Mouse (Mus musculus) forebrain, embryonic 14.5 days (tissue): ENCODE results near the gene Frmd7. TPM values are rescaled to one million over a fixed set of nuclear protein-coding genes. Genes with fewer than 3 reads are reported as not detected.
A peak's percentile ranks its signal among the peaks of the same experiment; 100 is the strongest.

Experiments
- ATAC-seq: fragments of 200-750 bp; cut with Nextera tagmentation; 2 replicates; pipeline ENCODE4 v1.8.0; 2017; ENCODE audit warnings: mild to moderate bottlenecking, moderate library complexity
- DNase-seq: peaks from one replicate; pipeline ENCODE4 v3.0.0-alpha.2; 2015; ENCODE audit warnings: low spot score
- H3K27ac ChIP-seq: fragments of 300-500 bp; sonication (generic); 2 replicates; pipeline ENCODE4 v1.5.1; 2014; ENCODE audit warnings: low read depth, mild to moderate bottlenecking, control low read depth, low read length, moderate library complexity
- H3K27me3 ChIP-seq: fragments of 300-500 bp; sonication (generic); replicated peaks from 2 replicates; pipeline ENCODE4 v1.6.1; 2014; ENCODE audit warnings: low read length, control low read depth, mixed read lengths; ENCODE audit not compliant: control insufficient read depth, insufficient read depth
- H3K36me3 ChIP-seq: fragments of 300-500 bp; sonication (generic); 2 replicates; pipeline ENCODE4 v1.6.1; 2014; ENCODE audit warnings: low read length, control low read depth; ENCODE audit not compliant: control insufficient read depth, insufficient read depth
- H3K4me1 ChIP-seq: fragments of 300-500 bp; sonication (generic); 2 replicates; pipeline ENCODE4 v1.6.1; 2014; ENCODE audit warnings: antibody characterized with exemption, low read length, control low read depth; ENCODE audit not compliant: control insufficient read depth, insufficient read depth
- H3K4me2 ChIP-seq: fragments of 300-500 bp; sonication (generic); 2 replicates; pipeline ENCODE4 v1.6.1; 2014; ENCODE audit warnings: mild to moderate bottlenecking, control low read depth, low read length
- H3K4me3 ChIP-seq: fragments of 300-500 bp; sonication (generic); 2 replicates; pipeline ENCODE4 v1.5.1; 2014; ENCODE audit warnings: low read depth, low read length, control low read depth
- H3K9ac ChIP-seq: fragments of 300-500 bp; sonication (generic); 2 replicates; pipeline ENCODE4 v1.6.1; 2014; ENCODE audit warnings: mild to moderate bottlenecking, low read length, control low read depth, moderate library complexity
- H3K9me3 ChIP-seq: fragments of 300-500 bp; sonication (generic); replicated peaks from 2 replicates; pipeline ENCODE4 v1.6.1; 2016; ENCODE audit warnings: low read length, control low read depth, mixed read lengths; ENCODE audit not compliant: control insufficient read depth
- WGBS: fragments of 180-500 bp; shearing (Covaris S2); extraction: QIAGEN DNeasy Blood & Tissue Kit; methylation state at CpG from one replicate; pipeline ENCODE4 v1.1.7; 2014; 5-methylcytosine and 5-hydroxymethylcytosine counted together
- polyA plus RNA-seq: library from polyadenylated mRNA; unstranded; fragments of >200 nt; fragmentation: Nextera tagmentation; extraction: Ambion mirVana; gene quantifications from 2 replicates; pipeline ENCODE4 v1.2.1, GENCODE M21; 2014

The Frmd7 gene
- polyA plus RNA-seq, 1 experiment from 2014 or later = 0.10 TPM

DNA sequence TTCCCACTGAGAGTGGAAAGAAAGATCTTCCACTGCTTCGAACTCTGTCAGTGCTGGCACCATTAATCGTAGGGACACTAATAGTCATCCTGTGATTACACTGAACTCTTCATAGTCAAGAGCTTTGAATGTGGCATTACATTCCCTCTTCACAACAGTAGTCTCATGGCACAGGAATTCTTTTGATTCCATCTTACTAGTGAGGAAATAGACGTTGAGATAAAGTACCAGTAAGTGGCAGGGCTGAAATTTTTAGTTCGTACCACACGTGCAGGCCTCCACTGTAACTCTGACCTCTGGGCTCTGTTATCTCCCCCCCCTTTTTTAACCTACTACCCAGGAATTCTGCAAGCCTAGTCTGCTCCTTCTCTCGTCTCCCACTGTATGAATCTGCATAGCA, 20.4 kb upstream of the Frmd7 start:
- Histone ChIP-seq H3K4me2 (no peak overlapping the region), H3K27me3 (no peaks in the 10 kb centered on the region), H3K4me1 (no peaks in the 10 kb centered on the region), H3K4me3 (no peak overlapping the region), H3K9me3 (no peaks in the 10 kb centered on the region), H3K36me3 (no peaks in the 10 kb centered on the region), H3K9ac (no peak overlapping the region), H3K27ac (no peak overlapping the region)
- DNase-seq = no peak
- ATAC-seq = no peak
- 78% methylated on average over 6 of the region's 6 CpGs for WGBS

DNA sequence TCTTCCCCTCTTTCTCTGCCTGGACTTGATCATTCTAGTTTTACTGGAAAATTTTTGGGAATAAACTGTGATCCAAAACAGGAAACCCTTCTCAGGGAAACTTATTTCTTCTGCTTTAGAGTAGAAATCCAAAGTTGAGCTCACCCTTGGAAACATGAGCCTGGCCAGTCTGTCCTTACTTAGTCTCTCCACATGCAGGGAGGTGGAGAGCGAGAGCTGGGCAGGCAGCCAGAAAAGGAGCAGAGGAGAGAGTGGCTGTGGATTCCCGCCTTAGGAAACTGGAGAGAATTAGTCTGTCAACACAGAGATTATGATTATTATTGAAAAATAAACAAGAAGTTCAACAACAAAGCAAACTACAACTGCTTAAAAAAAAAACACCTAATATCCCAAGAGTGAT, 6.1 kb upstream of the Frmd7 start:
- H3K9me3 ChIP-seq = no peaks in the 10 kb centered on the region
- H3K36me3 ChIP-seq = no peaks in the 10 kb centered on the region
- no peak for ATAC-seq
- no peaks in the 10 kb centered on the region for H3K27me3 ChIP-seq
- no peak overlapping the region for H3K27ac ChIP-seq
- H3K4me2 ChIP-seq = no peak overlapping the region
- no peak overlapping the region for H3K9ac ChIP-seq
- no peaks in the 10 kb centered on the region for H3K4me1 ChIP-seq
- no peak overlapping the region for H3K4me3 ChIP-seq
- DNase-seq = peak; percentile 11
- 30% methylated on average over 2 of the region's 2 CpGs for WGBS

DNA sequence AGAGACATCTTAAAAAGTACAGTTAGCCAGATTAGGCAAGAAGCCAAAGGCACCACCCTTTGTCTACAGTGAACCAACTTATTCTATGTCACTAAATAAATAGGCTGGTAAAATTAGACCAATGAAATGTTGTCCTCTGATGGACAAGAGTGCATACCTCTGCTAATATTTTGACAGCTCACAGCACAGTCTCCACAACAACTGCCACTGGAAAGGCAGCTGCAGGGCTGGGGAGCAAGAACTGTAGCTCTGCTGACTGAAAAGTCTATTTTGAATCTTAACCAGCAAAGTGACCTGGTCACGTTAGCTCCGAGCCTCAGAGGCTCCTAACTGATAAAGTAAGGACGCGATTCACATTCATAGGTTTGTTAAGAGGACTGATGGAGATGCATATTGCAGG, 5.6 kb upstream of the Frmd7 start:
- ATAC-seq (no peak), DNase-seq (no peak)
- Histone ChIP-seq H3K9me3 (no peaks in the 10 kb centered on the region), H3K9ac (no peak overlapping the region), H3K27me3 (no peaks in the 10 kb centered on the region), H3K27ac (no peak overlapping the region), H3K4me2 (no peak overlapping the region), H3K4me3 (no peak overlapping the region), H3K4me1 (no peaks in the 10 kb centered on the region), H3K36me3 (no peaks in the 10 kb centered on the region)
- 76% methylated on average over 4 of the region's 4 CpGs for WGBS

DNA sequence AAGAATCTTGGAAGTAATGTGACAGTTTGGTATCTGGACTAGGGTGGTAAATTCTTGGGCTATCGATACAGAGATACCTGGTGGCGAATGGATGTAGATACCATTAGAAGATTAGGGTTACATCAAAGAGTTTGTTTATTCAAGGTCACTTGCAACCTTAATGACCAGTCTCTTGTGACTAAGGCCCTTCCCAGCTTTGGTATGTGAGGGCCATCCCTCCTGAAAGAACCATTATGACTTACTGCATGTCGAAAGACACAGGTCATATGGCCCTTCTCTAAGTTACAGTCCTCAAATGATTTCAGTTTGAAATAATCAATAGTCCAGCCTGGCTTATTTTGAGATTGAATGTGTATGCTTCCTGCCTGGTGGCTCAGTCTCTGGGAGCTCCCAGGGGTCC, 5.4 kb downstream of the Frmd7 start:
- 92% methylated on average over 3 of the region's 3 CpGs for WGBS
- no peaks in the 10 kb centered on the region for H3K9me3 ChIP-seq
- ATAC-seq (no peak), DNase-seq (no peak)
- no peak overlapping the region for H3K4me3 ChIP-seq
- no peak overlapping the region for H3K9ac ChIP-seq
- H3K27ac ChIP-seq = no peak overlapping the region
- no peaks in the 10 kb centered on the region for H3K27me3 ChIP-seq
- no peaks in the 10 kb centered on the region for H3K36me3 ChIP-seq
- H3K4me1 ChIP-seq = no peaks in the 10 kb centered on the region
- no peak overlapping the region for H3K4me2 ChIP-seq

DNA sequence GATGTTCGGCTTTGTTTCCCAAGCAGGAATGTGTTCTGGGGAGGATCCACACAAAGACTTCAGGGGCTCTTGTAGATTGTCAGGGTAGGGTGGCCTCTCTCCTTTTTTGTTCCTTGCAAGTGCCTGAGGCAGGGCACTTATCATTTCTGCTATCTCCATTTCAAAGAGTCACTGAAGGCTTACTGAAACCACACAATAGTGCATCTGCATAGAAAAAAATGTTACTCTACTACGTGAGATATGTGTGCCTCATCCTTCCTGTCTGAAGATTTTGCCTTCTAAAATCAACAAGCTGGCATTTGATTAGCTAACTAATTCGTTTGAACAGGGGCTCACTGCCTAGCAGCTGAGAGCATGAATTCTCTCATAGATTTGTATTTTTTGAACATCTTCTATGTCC, 12.2 kb downstream of the Frmd7 start:
- ATAC-seq (no peak), DNase-seq (no peak)
- Histone ChIP-seq H3K27ac (no peak overlapping the region), H3K9me3 (no peaks in the 10 kb centered on the region), H3K27me3 (no peaks in the 10 kb centered on the region), H3K4me1 (no peaks in the 10 kb centered on the region), H3K9ac (no peak overlapping the region), H3K4me3 (no peak overlapping the region), H3K4me2 (no peak overlapping the region), H3K36me3 (no peaks in the 10 kb centered on the region)
- WGBS = 52% methylated on average over 3 of the region's 3 CpGs

DNA sequence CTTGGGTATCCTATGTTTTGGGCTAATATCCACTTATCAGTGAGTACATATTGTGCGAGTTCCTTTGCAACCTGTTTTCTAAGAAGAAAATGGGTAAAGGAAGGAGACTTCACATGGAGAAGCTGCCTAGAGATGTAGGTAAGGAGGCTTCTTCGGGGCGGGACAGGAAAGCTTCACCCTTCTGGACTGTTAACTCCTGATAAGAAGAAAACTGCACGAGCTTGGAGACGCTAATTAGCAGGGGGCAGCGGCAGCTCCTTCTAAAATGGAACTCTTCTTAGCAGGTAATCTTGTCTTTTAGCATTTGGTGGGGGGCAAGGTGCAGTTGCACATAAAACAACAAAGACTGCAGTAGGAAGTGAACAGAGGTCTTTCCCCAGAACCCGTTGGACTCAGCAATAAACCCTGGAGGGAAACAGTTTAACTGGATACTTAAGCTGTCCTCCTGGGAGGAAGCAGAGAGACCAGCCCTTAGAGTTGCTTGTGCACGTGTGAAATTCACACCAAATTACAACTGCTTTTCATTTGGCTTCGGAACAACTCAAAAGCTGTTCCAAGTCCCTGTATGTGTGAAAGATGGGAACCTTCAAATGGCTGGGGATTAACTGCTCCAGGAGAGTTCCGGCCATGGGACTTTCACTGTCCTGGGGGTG, 15.5 kb downstream of the Frmd7 start:
- WGBS = 73% methylated on average over 10 of the region's 10 CpGs
- DNase-seq (no peak), ATAC-seq (no peak)
- H3K27ac ChIP-seq = no peak overlapping the region
- H3K9me3 ChIP-seq = no peaks in the 10 kb centered on the region
- H3K9ac ChIP-seq = no peak overlapping the region
- no peak overlapping the region for H3K4me3 ChIP-seq
- no peak overlapping the region for H3K4me2 ChIP-seq
- no peaks in the 10 kb centered on the region for H3K27me3 ChIP-seq
- H3K36me3 ChIP-seq = no peaks in the 10 kb centered on the region
- no peaks in the 10 kb centered on the region for H3K4me1 ChIP-seq

DNA sequence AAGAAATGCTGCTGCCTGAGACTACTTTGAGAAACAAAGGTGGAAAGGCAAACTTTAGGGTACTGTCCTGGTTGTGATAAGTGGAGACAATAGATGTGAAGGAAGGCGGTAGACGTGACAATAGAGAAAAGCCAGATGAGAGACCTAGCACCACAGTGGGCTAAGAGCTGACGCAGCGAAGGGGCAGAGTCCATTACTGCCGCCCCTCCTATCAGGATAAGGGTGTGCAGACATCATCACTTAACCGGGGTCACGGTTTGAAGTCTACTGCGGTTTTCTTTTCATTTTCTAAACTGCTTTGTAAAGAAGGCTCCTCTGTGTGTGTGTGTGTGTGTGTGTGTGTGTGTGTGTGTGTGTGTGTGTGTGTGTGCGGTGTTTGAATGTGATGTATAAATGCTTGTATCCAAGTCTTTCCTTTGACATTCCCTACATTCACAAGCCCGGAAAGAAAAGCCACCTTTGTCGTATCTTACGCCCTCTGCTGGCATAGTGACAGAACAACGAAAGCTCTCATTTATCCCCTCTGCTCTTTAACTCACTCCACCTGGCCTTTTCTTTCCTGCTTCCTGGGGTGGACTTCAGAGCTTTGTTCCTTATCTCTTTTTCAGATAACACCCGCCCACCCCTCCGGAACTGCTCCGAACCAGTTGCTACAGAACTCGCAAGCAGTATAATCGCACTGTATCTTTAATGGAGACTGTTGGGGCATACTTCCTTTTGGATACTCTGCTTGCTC, 17.7 kb downstream of the Frmd7 start:
- Histone ChIP-seq H3K4me1 (no peaks in the 10 kb centered on the region), H3K4me3 (no peak overlapping the region), H3K4me2 (no peak overlapping the region), H3K27me3 (no peaks in the 10 kb centered on the region), H3K27ac (no peak overlapping the region), H3K9me3 (no peaks in the 10 kb centered on the region), H3K9ac (no peak overlapping the region), H3K36me3 (no peaks in the 10 kb centered on the region)
- 39% methylated on average over 18 of the region's 18 CpGs for WGBS
- ATAC-seq (no peak), DNase-seq (peak; percentile 49)

DNA sequence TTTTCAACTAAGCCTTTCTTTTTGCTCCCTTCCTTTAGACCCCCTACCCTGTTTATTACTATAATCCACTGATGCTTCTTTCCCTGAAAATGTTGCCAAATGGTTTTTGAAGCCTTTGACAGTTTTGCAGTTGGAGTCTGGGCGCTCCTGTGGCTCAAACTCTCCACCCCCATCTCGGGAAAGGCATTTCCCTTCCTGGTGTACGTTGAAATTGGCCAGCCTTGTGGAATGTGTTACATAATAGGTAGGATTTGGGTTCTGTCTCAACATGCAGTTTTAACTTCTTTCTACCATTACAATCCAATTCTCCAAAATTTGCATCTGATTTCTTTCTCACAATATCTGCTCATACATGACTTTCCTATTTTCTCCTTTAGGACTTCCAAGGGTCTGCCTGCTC, 23.8 kb downstream of the Frmd7 start:
- H3K9ac ChIP-seq = no peak overlapping the region
- no peak overlapping the region for H3K4me3 ChIP-seq
- no peak for DNase-seq
- no peak overlapping the region for H3K27ac ChIP-seq
- no peak for ATAC-seq
- no peaks in the 10 kb centered on the region for H3K4me1 ChIP-seq
- no peak overlapping the region for H3K4me2 ChIP-seq
- H3K36me3 ChIP-seq = no peaks in the 10 kb centered on the region
- H3K9me3 ChIP-seq = no peaks in the 10 kb centered on the region
- H3K27me3 ChIP-seq = no peaks in the 10 kb centered on the region
- WGBS = 54% methylated on average over 3 of the region's 3 CpGs

DNA sequence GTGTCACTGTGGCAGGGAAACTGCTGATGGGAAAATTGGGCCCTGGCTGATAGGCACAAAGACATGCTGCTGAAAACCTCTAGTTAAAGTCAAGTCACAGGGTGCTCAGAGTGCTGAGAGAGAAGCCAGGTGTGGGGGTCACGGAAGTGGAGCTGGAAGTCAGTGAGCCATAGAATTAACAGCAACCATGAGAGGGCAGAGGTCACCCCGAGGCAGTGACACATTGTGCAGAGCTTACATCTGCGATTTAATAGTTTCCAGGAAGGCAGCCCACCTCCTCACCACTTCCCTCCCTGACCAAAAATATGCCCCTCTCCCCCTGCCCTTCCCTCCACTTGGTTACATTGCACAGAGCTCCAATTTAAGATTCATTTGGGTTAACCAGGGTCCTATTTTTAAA, 25.1 kb downstream of the Frmd7 start:
- no peak overlapping the region for H3K9ac ChIP-seq
- no peak for ATAC-seq
- no peaks in the 10 kb centered on the region for H3K9me3 ChIP-seq
- no peak overlapping the region for H3K27ac ChIP-seq
- WGBS = 75% methylated on average over 3 of the region's 3 CpGs
- H3K4me2 ChIP-seq = no peak overlapping the region
- no peaks in the 10 kb centered on the region for H3K4me1 ChIP-seq
- H3K27me3 ChIP-seq = no peaks in the 10 kb centered on the region
- no peaks in the 10 kb centered on the region for H3K36me3 ChIP-seq
- no peak overlapping the region for H3K4me3 ChIP-seq
- no peak for DNase-seq
